Mouse (Mus musculus): ENCODE results near the gene Tdrd3. TPM values are rescaled to one million over a fixed set of nuclear protein-coding genes. Genes with fewer than 3 reads are reported as not detected.

The Tdrd3 gene
- total RNA-seq, 1 experiment from 2014 or later, result 22.1 TPM

DNA sequence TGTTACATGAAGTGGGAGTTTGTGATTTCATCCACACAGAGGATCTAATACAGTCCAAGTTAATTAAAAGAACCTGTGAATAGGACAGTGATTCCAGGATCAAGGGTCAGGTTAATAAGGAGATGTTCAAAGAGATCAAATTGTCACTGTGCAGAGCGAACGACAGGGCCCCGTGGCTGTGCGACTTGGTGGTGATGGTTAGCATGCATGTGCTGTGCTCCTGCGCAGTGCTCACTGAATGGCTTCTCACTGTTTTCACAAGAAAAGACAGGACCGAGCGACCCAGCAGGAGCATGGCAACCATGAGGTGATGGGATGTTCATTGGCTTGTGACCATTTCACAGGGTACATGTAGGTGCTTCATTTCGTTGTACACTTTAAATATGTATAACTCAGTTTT is 115.4 kb downstream of the Tdrd3 start:
- ATAC-seq (replicated peaks; ENCODE audit: insufficient number of reproducible peaks, low FRiP score, low TSS enrichment, poor library complexity, severe bottlenecking), result no peak

DNA sequence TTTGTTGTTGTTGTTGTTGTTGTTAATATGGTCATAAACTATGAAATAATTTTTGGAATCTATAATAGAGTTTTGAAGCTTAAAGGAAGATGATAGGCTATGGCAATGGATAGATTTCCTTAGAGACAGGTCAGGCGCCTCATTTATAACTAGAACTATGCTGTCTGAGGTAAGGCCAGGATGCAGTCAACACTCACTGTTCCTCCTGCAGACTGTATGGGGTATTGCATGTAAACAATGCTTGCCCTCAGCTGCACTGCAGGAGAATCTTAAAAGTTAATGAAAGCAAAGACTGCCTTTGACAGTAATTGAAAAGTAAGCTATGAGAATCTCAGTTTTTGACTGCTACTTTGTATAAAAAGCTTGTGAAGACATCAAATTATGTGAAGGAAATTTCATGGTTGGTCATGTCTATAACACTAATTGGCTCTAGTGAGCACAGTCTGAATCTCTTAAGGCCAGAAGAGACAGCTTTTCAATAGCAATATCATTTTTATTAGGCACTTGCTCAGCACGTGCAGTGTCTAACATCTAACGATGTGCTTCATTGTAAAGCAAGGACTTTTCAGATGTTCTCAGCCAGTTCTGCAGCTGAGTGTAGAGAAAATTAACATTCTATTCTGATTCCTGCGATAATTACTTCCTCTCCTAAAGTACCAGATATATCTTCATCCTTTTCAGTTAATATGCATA is 120.8 kb downstream of the Tdrd3 start:
- no peak for ATAC-seq (replicated peaks; ENCODE audit: insufficient number of reproducible peaks, low FRiP score, low TSS enrichment, poor library complexity, severe bottlenecking)

DNA sequence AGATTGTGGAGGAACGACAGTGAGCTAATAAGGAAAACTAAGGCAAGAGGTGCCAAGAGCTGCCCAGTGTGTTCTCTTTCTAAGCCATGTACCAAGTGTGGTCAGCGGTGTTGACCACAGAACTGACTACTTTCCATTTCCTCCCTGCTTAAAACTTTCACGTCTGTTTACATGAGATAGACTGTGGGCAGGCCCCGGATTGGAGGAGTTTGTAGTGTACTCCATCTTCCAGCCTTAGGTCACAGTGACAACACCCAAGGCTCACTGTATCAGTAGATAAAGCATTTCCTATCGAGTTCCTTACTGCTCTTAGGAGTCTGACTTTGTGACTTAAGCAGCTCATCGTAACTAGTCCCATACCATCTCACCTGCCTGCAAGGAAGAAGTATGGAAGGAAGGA is 133.5 kb downstream of the Tdrd3 start:
- no peak for ATAC-seq (replicated peaks; ENCODE audit: insufficient number of reproducible peaks, low FRiP score, low TSS enrichment, poor library complexity, severe bottlenecking)

GRCm38 (mm10) chr14:87552211-87552610 is 135.8 kb downstream of the Tdrd3 start:
- ATAC-seq (replicated peaks; ENCODE audit: insufficient number of reproducible peaks, low FRiP score, low TSS enrichment, poor library complexity, severe bottlenecking), result no peak

GRCm38 (mm10) chr14:87563841-87564240 is 147.4 kb downstream of the Tdrd3 start:
- ATAC-seq (replicated peaks; ENCODE audit: insufficient number of reproducible peaks, low FRiP score, low TSS enrichment, poor library complexity, severe bottlenecking), result 0 out of 2 replicates have a peak, but pooled peaks have one; percentile 13

DNA sequence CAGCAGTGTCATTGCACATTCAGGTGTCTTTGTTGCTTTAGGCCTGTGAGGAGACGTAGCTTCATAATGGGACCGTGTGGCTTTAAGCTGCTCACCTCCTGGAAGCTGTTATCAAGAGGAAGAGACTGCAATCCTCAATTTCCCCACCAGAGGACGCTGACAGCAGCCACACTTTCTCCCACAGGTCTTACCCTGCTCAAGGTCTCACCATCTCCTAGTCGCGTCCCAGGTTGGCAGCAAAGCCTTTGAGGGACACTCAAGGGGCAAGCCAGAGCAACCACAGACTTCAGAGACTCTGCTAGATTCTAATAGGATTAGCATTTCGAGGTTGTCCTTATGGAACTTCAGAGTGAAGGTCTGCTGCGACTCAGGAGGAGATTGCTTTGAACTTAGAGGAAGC is 149.8 kb downstream of the Tdrd3 start:
- ATAC-seq (replicated peaks; ENCODE audit: insufficient number of reproducible peaks, low FRiP score, low TSS enrichment, poor library complexity, severe bottlenecking), result no peak

DNA sequence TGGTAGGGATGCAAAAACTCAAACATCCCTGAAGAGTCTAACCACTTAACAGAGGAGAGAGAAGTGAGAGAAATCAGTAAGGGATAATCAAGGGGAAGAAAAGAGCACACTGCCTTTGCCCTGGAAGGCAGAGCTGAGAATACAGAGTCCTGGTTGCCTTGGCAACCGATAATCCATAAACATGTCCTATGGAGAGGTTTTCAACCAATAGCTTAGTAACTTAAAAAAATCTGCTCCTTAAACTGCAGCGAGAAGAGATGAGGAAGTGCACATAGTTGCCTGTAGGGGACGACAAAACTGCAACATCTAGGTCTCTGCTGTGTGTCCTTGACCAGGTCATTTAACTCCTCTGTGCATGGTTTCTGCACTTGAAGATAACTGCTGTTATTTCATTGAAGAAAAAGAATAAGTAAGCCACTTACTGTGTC is 150.6 kb downstream of the Tdrd3 start:
- ATAC-seq (replicated peaks; ENCODE audit: insufficient number of reproducible peaks, low FRiP score, low TSS enrichment, poor library complexity, severe bottlenecking), result no peak

- ATAC-seq (replicated peaks; ENCODE audit: insufficient number of reproducible peaks, low FRiP score, low TSS enrichment, poor library complexity, severe bottlenecking), result no peak
Measured at GRCm38 (mm10) chr14:87567626-87568446, 151.4 kb downstream of the Tdrd3 start.

- 0 out of 2 replicates have a peak, but pooled peaks have one; percentile 22 for ATAC-seq (replicated peaks; ENCODE audit: insufficient number of reproducible peaks, low FRiP score, low TSS enrichment, poor library complexity, severe bottlenecking)
Measured at GRCm38 (mm10) chr14:87568447-87568908, 152.0 kb downstream of the Tdrd3 start.

DNA sequence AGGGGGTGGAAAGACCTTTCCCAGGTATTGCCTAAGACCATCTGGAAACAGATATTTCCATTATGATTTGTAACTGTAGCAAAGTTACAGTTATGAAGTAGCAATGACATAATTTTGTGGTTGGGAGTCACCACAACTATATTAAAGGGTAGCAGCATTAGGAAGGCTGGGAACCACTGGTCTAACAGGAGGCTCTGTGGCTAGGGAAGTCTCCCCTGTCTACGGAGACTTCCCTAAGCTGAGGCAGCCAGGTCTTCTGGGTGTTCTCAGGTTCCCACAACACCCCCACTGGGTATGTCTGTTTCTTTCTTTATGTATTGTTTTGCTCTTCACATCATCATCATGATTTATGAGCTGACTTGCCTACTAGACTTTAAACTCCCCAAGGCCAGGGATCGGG is 153.0 kb downstream of the Tdrd3 start:
- no peak for ATAC-seq (replicated peaks; ENCODE audit: insufficient number of reproducible peaks, low FRiP score, low TSS enrichment, poor library complexity, severe bottlenecking)

- no peak for ATAC-seq (replicated peaks; ENCODE audit: insufficient number of reproducible peaks, low FRiP score, low TSS enrichment, poor library complexity, severe bottlenecking)
Measured at GRCm38 (mm10) chr14:87572453-87572852, 156.0 kb downstream of the Tdrd3 start.

DNA sequence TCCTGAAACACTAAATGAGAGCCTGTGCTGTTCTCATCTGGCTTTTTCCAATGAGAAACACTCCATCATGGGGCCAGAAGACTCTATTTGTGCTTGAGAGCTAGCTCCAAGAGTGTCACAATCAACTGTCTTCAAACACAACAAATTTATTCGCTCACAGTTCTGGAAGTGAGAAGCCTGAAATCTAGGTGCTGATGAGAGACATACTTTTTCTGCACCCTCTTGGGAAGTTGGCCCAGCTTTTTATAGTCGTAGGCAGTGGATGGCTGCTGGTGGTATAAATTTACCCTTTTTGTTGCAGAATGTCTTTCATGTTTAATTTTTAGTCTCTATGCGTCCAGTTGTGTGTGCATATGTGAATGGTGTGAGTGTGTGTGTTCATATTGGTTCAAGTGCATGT is 166.2 kb downstream of the Tdrd3 start:
- no peak for ATAC-seq (replicated peaks; ENCODE audit: insufficient number of reproducible peaks, low FRiP score, low TSS enrichment, poor library complexity, severe bottlenecking)

Measured in monocyte, adult 5-6 weeks (primary cell).